Mouse (Mus musculus): Measurements from ENCODE around the gene Clip3. TPM values are rescaled to one million over a fixed set of nuclear protein-coding genes. Genes with fewer than 3 reads are reported as not detected.
A peak's percentile ranks its signal among the peaks of the same experiment; 100 is the strongest.

Clip3 gene
- polyA plus RNA-seq, 1 experiment from 2014 or later, result 8.0 TPM

- Histone ChIP-seq H3K9ac (no peak overlapping the region), H3K4me1 (replicated peaks) (peaks cover 7% of the 10 kb centered on the region; the same call in 1 of the 2 replicates), H3K27me3 (no peaks in the 10 kb centered on the region), H3K4me2 (no peak overlapping the region), H3K9me3 (replicated peaks) (no peaks in the 10 kb centered on the region), H3K36me3 (no peaks in the 10 kb centered on the region), H3K27ac (no peak overlapping the region), H3K4me3 (no peak overlapping the region)
- WGBS, result 84% methylated on average over 15 of the region's 15 CpGs
- no peak for ATAC-seq (replicated peaks; ENCODE audit: insufficient number of reproducible peaks, insufficient read depth, low FRiP score, low read depth)
Measured at GRCm38 (mm10) chr7:30296816-30297215, 5.3 kb downstream of the Clip3 start.

GRCm38 (mm10) chr7:30297266-30297665, 5.7 kb downstream of the Clip3 start:
- Histone ChIP-seq H3K36me3 (no peaks in the 10 kb centered on the region), H3K4me1 (replicated peaks) (peaks cover 5% of the 10 kb centered on the region; the same call in 1 of the 2 replicates), H3K27ac (no peak overlapping the region), H3K9ac (no peak overlapping the region), H3K4me2 (no peak overlapping the region), H3K27me3 (no peaks in the 10 kb centered on the region), H3K4me3 (no peak overlapping the region), H3K9me3 (replicated peaks) (no peaks in the 10 kb centered on the region)
- WGBS, result 76% methylated on average over 16 of the region's 16 CpGs
- no peak for ATAC-seq (replicated peaks; ENCODE audit: insufficient number of reproducible peaks, insufficient read depth, low FRiP score, low read depth)

GRCm38 (mm10) chr7:30300914-30301313, 9.4 kb downstream of the Clip3 start:
- Histone ChIP-seq H3K4me3 (no peak overlapping the region), H3K4me2 (no peak overlapping the region), H3K27me3 (no peaks in the 10 kb centered on the region), H3K27ac (no peak overlapping the region), H3K4me1 (replicated peaks) (no peaks in the 10 kb centered on the region), H3K9ac (no peak overlapping the region), H3K9me3 (replicated peaks) (no peaks in the 10 kb centered on the region), H3K36me3 (no peaks in the 10 kb centered on the region; the same call in 1 of the 2 replicates)
- no peak for ATAC-seq (replicated peaks; ENCODE audit: insufficient number of reproducible peaks, insufficient read depth, low FRiP score, low read depth)
- WGBS, result 39% methylated on average over 3 of the region's 3 CpGs

GRCm38 (mm10) chr7:30306083-30306779, 14.7 kb downstream of the Clip3 start:
- Histone ChIP-seq H3K36me3 (no peaks in the 10 kb centered on the region; the same call in 1 of the 2 replicates), H3K4me3 (no peak overlapping the region), H3K27ac (no peak overlapping the region), H3K9ac (no peak overlapping the region), H3K9me3 (replicated peaks) (no peaks in the 10 kb centered on the region), H3K4me2 (no peak overlapping the region), H3K27me3 (no peaks in the 10 kb centered on the region), H3K4me1 (replicated peaks) (peaks cover 16% of the 10 kb centered on the region)
- 89% methylated on average over 16 of the region's 16 CpGs for WGBS
- ATAC-seq (replicated peaks; ENCODE audit: insufficient number of reproducible peaks, insufficient read depth, low FRiP score, low read depth), result no peak

- WGBS, result 4% methylated on average over 27 of the region's 27 CpGs
Measured at GRCm38 (mm10) chr7:30308076-30309005, 16.8 kb downstream of the Clip3 start, which contains the start of gene Alkbh6. Gene Alkbh6, plus strand, starts transcription at chr7:30308717.

GRCm38 (mm10) chr7:30309395-30310129, 18.0 kb downstream of the Clip3 start:
- 55% methylated on average over 15 of the region's 15 CpGs for WGBS
- Histone ChIP-seq H3K4me2 (peak overlapping the region; percentile 89), H3K4me3 (peak overlapping the region; percentile 68), H3K9me3 (replicated peaks) (no peaks in the 10 kb centered on the region), H3K9ac (peak overlapping the region; percentile 64), H3K27me3 (no peaks in the 10 kb centered on the region), H3K27ac (peak overlapping the region; percentile 19), H3K4me1 (replicated peaks) (peaks cover 22% of the 10 kb centered on the region), H3K36me3 (no peaks in the 10 kb centered on the region)
- ATAC-seq (replicated peaks; ENCODE audit: insufficient number of reproducible peaks, insufficient read depth, low FRiP score, low read depth), result no peak

More at GRCm38 (mm10) chr7:30308076-30309005, 16.8 kb downstream of the Clip3 start, which contains the start of gene Alkbh6:
- H3K27ac ChIP-seq, result peak within 1 kb of the TSS; percentile 69
- no peaks in the 10 kb centered on the region for H3K9me3 ChIP-seq (replicated peaks)
- peak within 1 kb of the TSS; percentile 64 for H3K9ac ChIP-seq
- H3K4me2 ChIP-seq, result peak within 1 kb of the TSS; percentile 89
- peaks cover 16% of the 10 kb centered on the region for H3K4me1 ChIP-seq (replicated peaks)
- no peaks in the 10 kb centered on the region for H3K36me3 ChIP-seq
- peak; percentile 100 for ATAC-seq (replicated peaks; ENCODE audit: insufficient number of reproducible peaks, insufficient read depth, low FRiP score, low read depth)
- no peaks in the 10 kb centered on the region for H3K27me3 ChIP-seq
- H3K4me3 ChIP-seq, result peak within 1 kb of the TSS; percentile 68

- no peak overlapping the region for H3K4me3 ChIP-seq
- no peak overlapping the region for H3K9ac ChIP-seq
- H3K4me2 ChIP-seq, result no peak overlapping the region
- no peak overlapping the region for H3K27ac ChIP-seq
- peaks cover 25% of the 10 kb centered on the region for H3K4me1 ChIP-seq (replicated peaks)
- no peaks in the 10 kb centered on the region for H3K9me3 ChIP-seq (replicated peaks)
- ATAC-seq (replicated peaks; ENCODE audit: insufficient number of reproducible peaks, insufficient read depth, low FRiP score, low read depth), result no peak
- no peaks in the 10 kb centered on the region for H3K27me3 ChIP-seq
- H3K36me3 ChIP-seq, result no peaks in the 10 kb centered on the region
- 83% methylated on average over 12 of the region's 12 CpGs for WGBS
Measured at GRCm38 (mm10) chr7:30310136-30310535, 18.6 kb downstream of the Clip3 start.

- H3K4me2 ChIP-seq, result no peak overlapping the region
- H3K27ac ChIP-seq, result no peak overlapping the region
- H3K9me3 ChIP-seq (replicated peaks), result no peaks in the 10 kb centered on the region
- no peak overlapping the region for H3K4me3 ChIP-seq
- no peaks in the 10 kb centered on the region for H3K27me3 ChIP-seq
- H3K36me3 ChIP-seq, result no peaks in the 10 kb centered on the region
- H3K9ac ChIP-seq, result no peak overlapping the region
- no peak for ATAC-seq (replicated peaks; ENCODE audit: insufficient number of reproducible peaks, insufficient read depth, low FRiP score, low read depth)
- WGBS, result 52% methylated on average over 27 of the region's 27 CpGs
- H3K4me1 ChIP-seq (replicated peaks), result peaks cover 19% of the 10 kb centered on the region
Measured at GRCm38 (mm10) chr7:30313666-30314320, 22.3 kb downstream of the Clip3 start.

GRCm38 (mm10) chr7:30314721-30315155, 23.2 kb downstream of the Clip3 start, which contains the start of gene Syne4:
Gene Syne4, plus strand, starts transcription at chr7:30314807.
- H3K27ac ChIP-seq, result no peak within 1 kb of the TSS
- H3K27me3 ChIP-seq, result no peaks in the 10 kb centered on the region
- H3K4me2 ChIP-seq, result peak within 1 kb of the TSS; percentile 52
- WGBS, result 5% methylated on average over 9 of the region's 9 CpGs
- H3K4me1 ChIP-seq (replicated peaks), result peaks cover 11% of the 10 kb centered on the region
- no peaks in the 10 kb centered on the region for H3K36me3 ChIP-seq
- no peak for ATAC-seq (replicated peaks; ENCODE audit: insufficient number of reproducible peaks, insufficient read depth, low FRiP score, low read depth)
- no peaks in the 10 kb centered on the region for H3K9me3 ChIP-seq (replicated peaks)
- H3K4me3 ChIP-seq, result peak within 1 kb of the TSS; percentile 35
- peak within 1 kb of the TSS; percentile 26; the same call in 1 of the 2 replicates for H3K9ac ChIP-seq
